Mouse (Mus musculus): ENCODE measurements around the gene Usp7.
A peak's percentile ranks its signal among the peaks of the same experiment; 100 is the strongest.

DNA sequence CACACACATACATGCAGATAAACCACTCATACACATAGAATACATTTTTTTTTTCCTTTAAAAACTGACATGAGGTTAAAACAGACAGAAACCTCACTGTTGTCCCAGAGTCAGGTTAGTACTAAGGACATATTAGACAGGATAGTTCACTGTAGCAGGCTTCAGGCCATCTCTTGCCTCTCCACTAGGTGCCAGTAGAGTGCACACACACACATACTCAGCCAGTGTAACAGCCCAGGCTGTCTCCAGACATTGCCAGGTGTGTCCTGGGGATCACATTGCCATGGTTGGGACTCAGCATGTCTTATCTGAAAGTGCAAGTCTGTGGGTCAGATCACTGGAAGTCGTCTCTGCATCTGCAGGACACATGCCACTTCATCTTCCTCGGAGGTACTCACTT is 148.3 kb downstream of the Usp7 start:
- TF ChIP-seq CTCF (IDR thresholded peaks at IDR 0.05; ENCODE audit: low read depth, low read length): peak; percentile 91
- no peak for TF ChIP-seq GATA2 (IDR thresholded peaks at IDR 0.05; ENCODE audit: borderline replicate concordance, low read depth, low read length)
- no peak for TF ChIP-seq TAL1 (conservative IDR thresholded peaks at IDR 0.05; ENCODE audit: low read depth, low read length)
- no peak for TF ChIP-seq GATA1 (IDR thresholded peaks at IDR 0.05; ENCODE audit: borderline replicate concordance, low read length)
- no peak for TF ChIP-seq POLR2AphosphoS5 (IDR thresholded peaks at IDR 0.05; ENCODE audit: insufficient replicate concordance, low read depth, low read length)

Measured in G1E (cell line).